Mouse (Mus musculus) granulocyte monocyte progenitor cell, adult 5-6 weeks (primary cell): ENCODE measurements around the gene Pign. TPM values are rescaled to one million over a fixed set of nuclear protein-coding genes. Genes with fewer than 3 reads are reported as not detected.

Source experiments
- ATAC-seq: replicated peaks from 2 replicates; pipeline ENCODE4 v1.8.0; 2016; ENCODE audit warnings: mild to moderate bottlenecking, moderate TSS enrichment, inconsistent platforms; ENCODE audit not compliant: poor library complexity, severe bottlenecking
- total RNA-seq, 2 experiments: library from RNA; stranded (forward) in 1 of 2; stranded (reverse) in 1 of 2; fragments of 200-712, 200-1000 nt in 1 of 2; fragments of >200 nt in 1 of 2; fragmentation: Nextera tagmentation in 1 of 2; gene quantifications; 2 replicates each; pipeline ENCODE4 v1.2.3; 2014 to 2017

Gene Pign
- total RNA-seq, 2 experiments from 2014 or later, result 32.3 to 53.0 TPM

- ATAC-seq, result no peak
Observed at GRCm38 (mm10) chr1:105566051-105566450, 97.4 kb downstream of the Pign start.

GRCm38 (mm10) chr1:105564289-105564688 lies 99.2 kb downstream of the Pign start:
- no peak for ATAC-seq

- ATAC-seq, result no peak
Observed at GRCm38 (mm10) chr1:105563821-105564220, 99.7 kb downstream of the Pign start.

GRCm38 (mm10) chr1:105556078-105556477 lies 107.4 kb downstream of the Pign start:
- no peak for ATAC-seq

- no peak for ATAC-seq
Observed at GRCm38 (mm10) chr1:105555192-105555718, 108.2 kb downstream of the Pign start.

GRCm38 (mm10) chr1:105553130-105553529 lies 110.3 kb downstream of the Pign start:
- ATAC-seq, result 0 out of 2 replicates have a peak, but pooled peaks have one; percentile 17

DNA sequence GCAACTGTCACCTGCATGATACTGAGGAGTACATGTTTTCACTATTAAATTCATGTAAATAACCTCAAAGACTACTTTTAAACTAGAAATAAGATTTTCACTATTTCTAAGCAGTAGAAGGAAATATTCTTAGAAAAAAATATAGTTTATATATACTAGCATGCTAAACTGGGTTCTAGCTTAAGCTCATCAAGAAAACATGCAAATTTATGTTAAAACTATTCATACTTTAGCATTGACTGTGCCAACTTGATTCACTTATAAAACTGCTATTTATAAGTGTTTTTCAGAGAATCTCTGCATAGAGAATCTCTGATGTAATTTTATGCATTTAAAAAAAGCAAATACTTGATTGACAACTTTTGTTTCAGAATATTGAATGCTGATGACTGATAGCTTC lies 113.3 kb downstream of the Pign start:
- no peak for ATAC-seq

- no peak for ATAC-seq
Observed at GRCm38 (mm10) chr1:105549648-105550047, 113.8 kb downstream of the Pign start.

- ATAC-seq, result no peak
Observed at GRCm38 (mm10) chr1:105543051-105543450, 120.4 kb downstream of the Pign start.

DNA sequence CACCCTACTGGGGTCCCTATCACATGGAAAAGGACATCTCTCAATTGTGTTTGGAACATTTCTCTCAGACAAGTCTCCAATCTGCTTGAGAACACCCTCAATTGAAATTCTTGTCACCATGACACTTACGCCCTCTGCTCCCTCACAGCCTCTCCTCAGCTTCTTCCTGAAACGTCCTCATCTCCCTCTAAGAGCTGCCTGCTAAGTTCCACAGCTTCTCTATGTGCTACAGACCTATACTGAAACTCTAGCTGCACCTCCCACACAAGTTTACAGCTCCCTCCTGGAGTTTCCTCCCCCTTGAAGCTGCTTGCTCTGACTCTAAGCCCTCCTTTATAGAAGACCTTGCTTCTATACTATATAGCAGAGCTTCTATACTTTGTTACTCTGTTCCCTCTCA lies 139.7 kb downstream of the Pign start:
- ATAC-seq, result no peak

GRCm38 (mm10) chr1:105522321-105522720 lies 141.2 kb downstream of the Pign start:
- ATAC-seq, result no peak

GRCm38 (mm10) chr1:105518101-105518500 lies 145.4 kb downstream of the Pign start:
- ATAC-seq, result no peak

DNA sequence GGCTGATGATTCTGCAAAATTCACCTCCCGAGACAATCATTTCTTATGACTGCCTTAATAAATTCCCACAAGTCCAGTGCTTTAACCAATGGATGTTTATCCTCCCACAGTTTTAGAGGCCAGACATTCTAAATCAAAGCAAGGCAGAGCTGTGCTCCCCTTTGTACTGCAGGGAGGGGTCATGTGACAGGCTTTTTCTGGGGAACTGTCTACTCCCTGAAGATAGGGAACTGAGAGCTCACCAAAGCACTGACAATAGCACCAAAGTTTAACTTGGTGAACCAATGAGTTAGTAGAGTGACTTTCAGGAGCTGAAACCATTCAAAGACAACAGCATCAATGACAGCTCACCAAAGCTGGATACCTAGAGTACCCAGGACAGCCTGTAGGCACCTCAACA lies 156.4 kb downstream of the Pign start:
- no peak for ATAC-seq

- ATAC-seq, result no peak
Observed at GRCm38 (mm10) chr1:105492626-105493025, 170.9 kb downstream of the Pign start.

- ATAC-seq, result no peak
Observed at GRCm38 (mm10) chr1:105489456-105489855, 174.0 kb downstream of the Pign start.

DNA sequence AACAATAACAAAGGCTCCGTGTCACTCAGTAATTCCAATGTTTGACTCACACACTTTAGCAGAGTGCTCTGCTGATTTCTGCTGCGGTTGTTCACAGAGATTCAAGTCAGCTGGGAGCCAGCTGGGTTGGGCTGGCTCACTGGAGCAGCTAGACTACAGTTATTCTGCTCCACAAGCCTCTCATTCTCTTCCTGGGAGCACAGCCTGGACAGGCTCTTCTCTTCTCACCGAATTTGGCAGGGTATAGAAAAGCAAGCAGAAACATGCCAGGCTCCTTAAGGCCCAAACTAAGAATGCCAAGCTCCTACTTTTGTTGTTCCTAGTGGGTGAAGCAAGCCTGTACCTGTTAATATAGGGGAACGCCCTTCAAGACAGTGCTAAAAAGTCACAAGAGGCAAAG lies 176.4 kb downstream of the Pign start:
- ATAC-seq, result no peak

Other genes with a start within 250 kb of the Pign start
- 43.4 and 62.6 TPM in 2 replicates for gene Relch, start 184 bp upstream of the Pign start, total RNA-seq (2014; fragmentation: Nextera tagmentation)
- 29.4 and 46.9 TPM in 2 replicates for gene Relch, start 184 bp upstream of the Pign start, total RNA-seq (2017)
- 0.54 and 0.98 TPM in 2 replicates for gene Tnfrsf11a, start 117.0 kb upstream of the Pign start, total RNA-seq (2014; fragmentation: Nextera tagmentation)
- gene Tnfrsf11a, start 117.0 kb upstream of the Pign start, total RNA-seq (2017), result 0.13 and 1.5 TPM in 2 replicates